Mouse (Mus musculus): ENCODE data around the gene Ostc. TPM values are rescaled to one million over a fixed set of nuclear protein-coding genes. Genes with fewer than 3 reads are reported as not detected.

Gene Ostc
- polyA plus RNA-seq, 3 experiments from 2014 or later = 188 to 262 (median 188) TPM

DNA sequence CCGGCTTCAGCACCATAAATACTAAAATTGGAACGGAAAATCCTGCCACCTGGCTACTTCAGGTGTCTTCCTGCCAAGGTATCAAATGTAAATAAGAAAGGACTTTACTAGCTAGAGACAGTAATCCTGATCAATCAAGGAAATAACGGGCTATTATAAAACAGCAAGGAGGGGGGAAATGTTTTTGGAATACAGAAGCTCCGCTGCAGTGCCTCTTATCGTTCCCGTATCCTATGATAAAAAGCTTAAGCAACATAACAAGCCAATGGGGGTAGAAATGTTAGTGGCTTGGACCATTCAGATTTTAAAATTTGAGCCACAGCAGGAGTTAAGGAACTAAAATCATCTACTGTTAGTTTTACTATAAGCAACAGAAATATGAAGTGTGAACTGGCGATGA is 859 bp upstream of the Ostc start:
- no peak for ATAC-seq

DNA sequence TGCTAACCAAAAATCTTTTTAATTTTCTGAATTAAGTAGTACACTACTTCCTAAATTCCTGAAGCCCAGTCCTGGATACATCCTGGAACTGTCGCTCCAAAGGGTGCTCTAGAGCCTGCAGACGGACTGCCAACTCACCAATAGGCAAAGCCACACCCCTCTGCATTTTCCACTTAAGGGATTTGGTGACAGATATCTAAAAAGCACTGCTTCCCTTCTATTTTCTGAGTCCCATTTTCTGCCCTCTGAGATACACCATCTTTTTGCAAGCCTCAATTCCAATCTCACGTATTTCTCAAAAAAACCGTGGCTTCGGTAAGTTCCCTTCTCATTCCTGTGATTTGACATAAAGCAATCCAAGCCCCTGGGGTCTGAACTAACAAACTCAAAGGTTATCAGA is 715 bp downstream of the Ostc start:
- no peak for ATAC-seq

DNA sequence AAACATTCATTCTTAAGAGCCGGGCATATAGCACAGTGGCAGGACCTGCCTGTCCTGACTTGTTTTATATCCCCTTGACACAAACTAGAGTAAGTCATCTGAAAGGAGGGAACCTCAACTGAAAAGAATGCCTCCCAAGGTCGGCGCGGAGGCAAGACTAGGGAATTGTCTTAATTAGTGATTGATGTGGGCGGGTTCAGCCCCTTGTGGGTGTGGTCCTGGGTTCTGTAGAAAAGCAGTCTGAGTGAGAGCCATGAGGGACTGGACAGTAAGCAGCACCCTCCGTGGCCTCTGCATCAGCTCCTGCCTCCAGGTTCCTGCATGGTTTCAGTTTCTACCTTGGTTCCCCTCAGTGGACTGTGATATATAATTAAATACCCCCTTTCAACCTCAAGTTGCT is 7.0 kb downstream of the Ostc start:
- ATAC-seq = no peak

DNA sequence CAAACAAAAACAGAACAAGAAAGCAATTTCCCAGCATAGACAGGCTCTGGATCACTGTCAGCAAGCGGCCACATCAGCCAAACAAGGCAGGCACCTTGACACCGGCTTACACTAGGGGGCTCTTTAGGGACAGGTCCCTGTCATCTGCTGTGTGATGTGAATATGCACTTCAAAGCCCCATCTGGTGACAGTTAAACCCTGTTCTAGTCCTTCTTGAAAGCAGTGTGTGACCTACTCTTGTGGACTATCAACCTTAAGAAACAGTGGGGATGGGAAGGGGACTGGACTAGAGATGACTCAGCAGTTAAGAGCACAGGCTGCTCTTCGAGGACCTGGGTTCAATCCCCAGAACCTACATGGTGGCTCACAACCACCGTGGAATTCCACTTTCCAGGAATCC is 11.6 kb downstream of the Ostc start:
- no peak for ATAC-seq

DNA sequence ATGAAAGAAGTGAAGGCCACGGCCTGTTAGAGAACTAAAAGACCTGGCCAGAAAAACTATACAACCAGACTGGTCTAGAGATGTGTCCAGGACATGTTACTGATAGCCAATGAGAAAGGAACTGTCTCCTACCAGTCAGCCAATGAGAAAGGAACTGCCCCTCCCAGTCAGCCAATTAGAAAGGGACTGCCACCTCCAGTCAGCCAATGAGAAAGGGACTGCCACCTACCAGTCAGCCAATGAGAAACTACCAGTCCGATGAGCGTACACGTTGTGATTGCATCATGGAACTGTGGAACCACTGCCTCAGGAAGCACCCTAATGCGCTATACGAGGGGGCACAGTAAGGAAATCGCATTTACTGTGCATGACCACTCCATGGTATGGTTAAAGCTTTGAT is 14.5 kb downstream of the Ostc start:
- ATAC-seq = no peak

DNA sequence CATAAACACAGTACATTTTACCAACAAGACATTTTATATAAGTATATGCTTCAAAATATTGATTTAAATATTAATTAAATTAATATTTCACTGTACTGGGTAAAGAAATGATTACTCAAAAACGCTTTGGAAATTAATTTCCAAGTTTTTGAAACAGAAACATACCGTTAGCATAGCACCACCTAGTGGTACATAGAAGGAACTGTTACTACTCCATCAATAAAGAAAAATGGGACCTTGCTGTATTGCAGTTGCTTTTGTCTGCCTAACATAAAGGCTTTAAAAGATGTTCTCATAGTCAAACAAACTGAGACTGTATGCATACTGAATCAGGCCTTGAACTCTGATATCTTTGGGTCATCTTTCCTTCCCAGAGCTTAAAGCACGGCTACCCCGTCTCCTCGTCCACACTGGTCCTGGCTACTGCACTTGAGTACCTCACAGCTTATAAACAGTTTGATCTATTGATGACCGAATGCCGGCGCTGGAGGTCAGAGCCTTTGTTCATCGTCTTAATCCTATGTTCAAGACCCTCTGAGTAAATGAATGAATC is 15.1 kb downstream of the Ostc start:
- no peak for ATAC-seq

DNA sequence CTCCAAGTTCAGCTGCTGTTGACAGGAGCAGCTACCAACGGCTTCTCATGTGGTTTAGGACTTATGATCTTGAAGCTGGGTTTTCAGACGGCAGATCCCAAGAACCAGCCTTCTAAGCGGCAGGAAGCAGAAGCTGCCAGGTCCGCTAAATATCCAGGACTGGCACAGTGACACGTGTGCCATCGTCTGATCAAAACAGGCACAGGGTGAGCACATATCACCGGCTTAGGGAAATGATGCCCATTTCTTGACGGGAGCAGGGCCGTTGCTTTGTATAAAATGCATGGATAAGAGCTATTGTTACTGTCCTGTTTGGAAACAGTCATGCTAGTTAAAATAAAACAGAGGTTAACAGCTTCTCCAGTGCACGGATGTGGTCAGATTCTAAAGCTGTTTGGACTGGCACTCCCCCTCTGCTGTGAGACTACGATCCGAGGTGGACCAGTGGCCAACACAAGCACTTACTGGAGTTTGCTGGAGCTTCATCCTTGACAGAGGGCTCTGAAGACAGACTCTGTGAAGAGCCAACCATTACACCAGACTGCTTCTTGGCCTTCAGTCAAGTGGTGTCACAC is 17.6 kb downstream of the Ostc start:
- ATAC-seq = peak; percentile 46

DNA sequence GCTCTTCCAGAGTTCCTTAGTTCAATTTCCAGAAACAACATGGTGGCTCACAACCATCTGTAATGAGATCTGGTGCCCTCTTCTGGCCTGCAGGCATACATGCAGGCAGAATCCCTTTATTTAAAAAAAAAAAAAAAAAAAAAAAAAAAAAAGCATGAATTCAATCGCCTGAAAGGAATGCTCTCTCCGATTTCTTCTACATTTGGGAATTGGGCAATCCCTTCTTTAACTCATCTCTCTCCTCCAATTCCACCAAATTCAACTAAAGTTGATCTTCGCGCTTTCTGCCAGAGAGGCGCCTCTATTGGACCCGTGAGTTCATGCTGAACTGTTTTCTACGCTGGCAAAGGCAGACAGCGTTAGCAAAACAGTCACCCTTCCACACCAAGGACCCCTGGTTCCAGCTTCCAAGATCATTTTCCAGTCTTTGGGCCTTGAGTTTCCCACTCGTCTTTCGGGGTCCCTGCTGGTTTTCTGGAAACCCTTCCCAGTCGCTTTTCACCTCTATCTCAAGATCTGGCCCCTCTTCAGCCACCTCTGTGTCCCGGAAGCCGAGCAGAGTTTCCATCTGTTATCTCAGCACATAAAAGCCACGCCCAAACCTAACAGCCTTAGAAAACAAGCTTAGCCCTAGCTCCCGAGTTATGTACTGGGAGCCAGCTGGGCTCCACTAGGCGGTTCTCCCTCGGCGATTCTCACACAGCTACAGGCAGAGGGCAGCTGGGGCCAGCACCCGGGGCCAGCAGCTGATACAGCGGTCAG is 18.2 kb downstream of the Ostc start:
- ATAC-seq = peak; percentile 92

DNA sequence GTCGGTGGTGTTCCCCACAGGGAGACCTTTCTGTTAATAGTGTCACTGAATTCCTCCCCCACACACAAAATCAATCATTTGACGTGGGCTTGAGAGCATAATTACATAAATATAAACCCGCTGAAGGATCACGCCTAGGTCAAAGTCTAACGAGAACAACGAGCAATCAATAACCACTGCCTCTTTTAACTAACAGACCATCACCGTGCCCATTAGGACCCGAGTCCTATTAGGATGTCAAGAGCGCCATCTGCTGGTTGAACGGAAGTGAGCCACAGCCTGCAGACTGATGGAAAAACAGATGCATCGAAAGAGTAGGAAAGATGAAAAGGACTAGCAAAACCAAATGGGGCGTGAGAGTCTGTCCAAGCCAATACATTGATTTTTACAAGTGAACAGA is 19.6 kb downstream of the Ostc start:
- ATAC-seq = no peak

DNA sequence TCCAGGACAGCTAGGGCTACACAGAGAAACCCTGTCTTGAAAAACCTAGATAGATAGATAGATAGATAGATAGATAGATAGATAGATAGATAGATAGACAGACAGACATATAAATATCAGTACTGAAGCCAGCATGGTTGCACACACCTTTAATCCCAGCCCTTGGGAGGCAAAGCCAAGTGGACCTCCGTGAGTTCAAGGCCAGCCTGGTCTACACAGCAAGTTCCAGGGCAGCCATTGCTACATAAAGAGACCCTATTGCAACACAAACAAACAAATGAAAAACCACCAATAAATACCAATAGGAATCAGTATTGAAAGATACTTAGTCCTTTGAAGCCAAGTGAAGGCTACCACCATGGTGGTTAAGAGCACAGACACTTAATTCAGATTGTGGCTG is 22.2 kb downstream of the Ostc start:
- ATAC-seq = no peak

DNA sequence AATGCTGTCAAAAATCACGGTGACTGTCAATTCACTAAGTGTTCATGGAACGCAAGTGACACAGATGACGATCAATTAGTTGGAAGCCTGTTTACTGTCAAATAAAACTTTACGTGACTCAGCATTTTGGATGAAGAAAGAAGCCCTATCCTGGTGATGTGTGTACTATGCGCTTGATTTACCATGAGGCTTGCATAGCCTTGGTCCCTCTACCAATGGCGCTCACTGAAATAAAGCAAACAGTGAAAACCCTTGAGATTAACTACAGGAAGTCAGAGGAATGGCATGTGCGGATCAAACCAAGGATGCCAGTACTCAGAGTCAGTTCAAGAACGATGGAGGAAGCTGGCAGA is 24.3 kb downstream of the Ostc start:
- ATAC-seq = no peak

DNA sequence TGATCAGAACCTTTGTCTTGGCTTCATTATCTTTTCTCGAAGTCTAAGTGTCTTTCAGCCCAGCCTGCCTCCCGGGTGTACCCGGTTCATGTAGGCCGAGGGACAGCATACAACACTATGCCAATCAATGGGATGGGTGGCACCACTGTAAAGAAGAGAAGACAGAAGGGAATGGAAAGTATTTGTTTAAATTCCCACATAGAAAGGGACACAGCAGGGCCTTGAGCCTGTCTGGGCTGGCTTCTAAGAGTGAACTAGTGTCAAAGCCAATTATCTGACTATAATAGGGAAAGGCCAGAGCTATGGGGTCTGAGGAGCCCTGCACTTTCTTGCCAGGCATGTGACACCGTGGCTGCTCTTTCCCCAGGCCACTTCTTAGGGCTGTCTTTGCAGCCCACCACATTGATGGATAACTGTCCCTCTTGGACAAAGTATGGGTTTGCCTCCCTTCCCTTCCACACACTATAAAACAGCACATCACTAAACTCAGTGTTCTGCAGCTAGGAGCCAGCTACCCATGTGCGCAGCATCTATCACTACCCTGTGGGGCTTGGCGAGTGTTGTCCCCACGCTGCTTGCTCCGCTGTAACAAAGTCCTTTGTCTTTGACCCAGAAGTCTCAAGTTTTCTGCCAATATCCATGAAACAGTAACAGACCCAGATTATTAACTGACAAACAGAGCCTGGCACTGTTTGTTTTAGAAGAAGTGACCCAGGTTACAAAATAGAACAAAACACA is 24.8 kb downstream of the Ostc start:
- no peak for ATAC-seq

DNA sequence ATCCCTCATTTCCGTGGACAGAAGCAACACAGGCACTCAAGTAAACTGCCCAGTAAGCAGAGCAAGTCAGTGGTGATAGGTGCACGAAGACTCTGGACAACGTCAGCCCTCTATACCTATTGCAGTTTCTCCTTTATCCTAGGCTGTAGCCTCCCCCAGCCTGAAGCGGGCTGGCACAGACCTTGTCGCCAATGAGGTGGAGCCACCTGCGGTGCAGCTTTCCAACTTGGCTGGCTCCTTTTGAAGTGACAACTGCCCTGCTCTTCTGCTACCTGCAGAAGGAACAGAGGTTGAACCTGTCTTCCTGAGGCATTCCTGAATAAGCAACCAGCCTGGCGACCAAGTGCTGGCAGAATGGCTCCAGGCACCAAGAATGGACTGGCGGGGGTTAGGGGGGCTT is 25.4 kb downstream of the Ostc start:
- ATAC-seq = no peak

DNA sequence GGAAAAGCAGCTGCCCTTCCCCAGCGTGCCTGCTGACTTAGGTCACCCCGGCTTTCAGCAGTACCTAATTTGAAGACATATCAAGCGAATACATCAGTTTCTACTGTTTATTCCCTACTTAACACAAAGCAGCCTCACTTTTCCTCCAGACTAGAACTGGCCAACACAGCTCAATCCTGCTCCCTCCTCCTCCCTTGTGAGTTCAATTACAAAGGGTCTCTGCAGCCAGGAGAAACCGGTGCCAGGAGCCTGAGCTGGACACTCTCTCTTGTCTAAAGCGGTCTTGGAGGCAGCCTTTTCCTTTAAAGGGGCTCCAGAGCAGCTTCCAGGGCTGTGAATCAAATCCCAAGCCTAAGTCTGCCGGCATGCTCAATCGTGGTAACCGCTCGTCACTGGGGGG is 27.1 kb downstream of the Ostc start:
- ATAC-seq = no peak

DNA sequence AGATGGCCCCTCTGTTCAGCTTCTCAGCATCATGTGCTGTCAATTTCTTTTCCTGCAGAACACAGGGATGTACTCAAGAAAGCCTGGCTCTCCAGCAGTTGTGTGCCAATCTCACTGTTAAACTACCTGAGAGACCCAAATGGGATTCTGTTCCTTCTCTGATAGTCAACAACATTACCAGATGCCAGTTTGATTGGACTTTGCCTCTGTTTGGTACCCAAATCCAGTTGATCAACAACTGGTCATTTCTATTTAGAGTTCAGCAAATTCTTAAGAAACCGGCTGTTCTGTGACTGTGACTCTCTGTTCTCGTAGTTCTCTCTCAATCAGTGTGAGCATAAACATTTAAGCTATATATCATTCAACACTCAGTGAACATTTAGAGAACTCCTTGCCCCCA is 28.0 kb downstream of the Ostc start:
- no peak for ATAC-seq

DNA sequence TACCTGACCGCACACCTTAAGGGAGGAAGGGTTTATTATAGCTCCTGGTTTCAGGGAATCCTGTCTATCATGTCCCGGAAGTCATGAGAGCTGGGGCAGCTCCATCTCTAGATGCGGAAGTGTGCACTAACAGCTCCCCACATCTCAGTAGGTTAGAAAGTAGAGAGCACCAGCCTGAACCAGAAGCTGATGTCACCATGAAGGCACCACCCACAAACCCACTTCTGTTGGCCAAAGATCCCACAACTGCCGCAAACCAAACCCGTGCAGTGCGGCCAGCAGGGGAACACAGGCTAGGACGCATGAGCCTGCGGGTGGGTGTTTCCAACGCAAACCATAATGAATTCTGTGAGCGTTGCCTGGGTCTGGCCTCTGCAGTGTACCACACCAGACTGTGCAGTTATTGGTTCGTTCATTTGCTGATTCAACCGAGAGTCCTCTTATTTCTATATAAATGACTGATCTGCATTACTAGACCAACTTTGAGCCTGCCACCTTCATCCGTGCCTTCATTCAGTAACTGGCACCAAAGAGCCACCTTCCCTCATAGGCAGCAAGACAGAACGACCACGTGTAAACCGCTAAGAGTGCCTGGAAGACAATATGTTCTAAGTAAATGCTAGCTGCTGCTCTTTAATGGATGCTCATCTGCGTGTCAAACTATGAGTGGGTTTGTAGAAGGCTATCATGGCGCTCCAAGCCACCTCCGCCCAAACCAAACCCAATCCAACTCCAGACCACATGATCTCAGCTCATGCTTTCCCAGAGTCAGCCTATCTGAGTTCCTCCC is 31.4 kb downstream of the Ostc start:
- ATAC-seq = no peak

DNA sequence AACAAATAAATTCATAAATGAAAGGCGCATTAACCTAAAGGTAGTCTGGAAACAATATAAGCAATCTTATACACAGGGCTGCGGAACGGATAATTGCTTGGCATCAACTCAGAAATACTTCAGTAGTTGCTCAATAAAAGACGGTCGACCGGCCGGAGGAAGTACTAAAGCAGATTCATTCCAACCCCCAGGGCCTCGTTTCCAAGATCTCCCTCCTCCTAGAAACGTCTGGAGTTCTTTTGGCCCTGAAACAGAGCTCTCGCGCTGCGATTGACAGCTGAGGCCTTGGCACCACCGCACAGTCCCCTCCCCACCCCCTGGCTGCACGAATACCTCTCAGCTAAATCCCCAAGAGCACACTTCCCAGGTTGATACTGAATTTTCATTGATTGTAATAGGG is 38.0 kb downstream of the Ostc start:
- ATAC-seq = no peak

DNA sequence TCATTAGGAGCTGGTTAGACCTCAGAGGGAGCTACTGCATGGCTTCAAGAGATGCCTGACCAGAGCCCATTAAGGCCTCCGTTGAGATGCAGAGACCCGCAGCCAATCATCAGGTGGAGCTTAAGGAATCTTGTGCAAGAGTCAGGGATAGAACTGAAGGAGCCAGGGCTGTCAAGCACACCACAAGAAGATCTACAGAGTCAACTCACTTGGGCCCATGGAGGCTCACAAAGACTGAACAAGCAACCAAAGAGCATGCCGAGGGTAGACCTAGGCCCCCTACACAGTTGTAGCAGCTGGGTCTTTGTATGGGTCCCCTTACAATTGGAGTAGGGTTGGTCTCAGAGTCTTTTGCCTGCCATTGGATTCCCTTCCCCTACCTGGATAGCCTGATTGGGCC is 46.7 kb downstream of the Ostc start:
- ATAC-seq = no peak

DNA sequence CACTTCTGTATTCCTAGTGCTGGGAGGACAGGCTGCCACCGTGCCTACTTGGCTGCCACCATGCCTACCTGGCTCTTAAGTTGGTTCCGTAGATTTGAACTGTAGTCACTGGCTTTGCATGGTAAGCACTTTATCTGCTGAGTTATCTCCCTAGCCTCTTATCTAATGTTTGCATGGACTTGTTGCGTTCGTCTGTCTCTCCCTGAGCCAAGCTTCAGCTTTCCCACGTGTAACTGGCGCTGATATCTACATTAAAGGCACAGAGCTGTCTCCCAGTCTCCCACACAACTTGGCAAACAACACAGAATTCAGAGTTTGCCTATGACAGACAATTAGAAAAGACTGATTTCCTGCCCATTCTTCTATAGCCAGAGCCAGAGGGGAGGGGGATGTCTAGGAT is 48.6 kb downstream of the Ostc start:
- ATAC-seq = no peak

DNA sequence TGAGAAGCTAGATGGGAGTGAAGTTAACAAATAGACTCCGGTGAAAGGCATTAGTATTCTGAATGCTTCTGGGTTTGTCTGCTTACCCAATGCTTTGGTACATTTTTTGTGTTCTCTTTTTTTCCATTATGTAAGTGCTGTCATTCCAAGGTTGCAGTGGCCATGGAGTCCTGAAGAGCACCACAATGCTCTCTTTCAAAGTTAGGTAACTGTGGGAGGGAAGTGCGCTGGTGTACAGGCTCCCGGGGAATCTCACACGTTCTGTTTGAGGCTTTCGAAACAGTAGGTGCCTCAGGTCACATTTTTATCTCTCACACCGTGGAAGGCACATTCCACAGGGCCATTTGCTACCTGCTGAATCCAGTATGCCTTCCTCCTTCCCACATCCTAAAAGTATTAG is 59.7 kb downstream of the Ostc start:
- no peak for ATAC-seq

DNA sequence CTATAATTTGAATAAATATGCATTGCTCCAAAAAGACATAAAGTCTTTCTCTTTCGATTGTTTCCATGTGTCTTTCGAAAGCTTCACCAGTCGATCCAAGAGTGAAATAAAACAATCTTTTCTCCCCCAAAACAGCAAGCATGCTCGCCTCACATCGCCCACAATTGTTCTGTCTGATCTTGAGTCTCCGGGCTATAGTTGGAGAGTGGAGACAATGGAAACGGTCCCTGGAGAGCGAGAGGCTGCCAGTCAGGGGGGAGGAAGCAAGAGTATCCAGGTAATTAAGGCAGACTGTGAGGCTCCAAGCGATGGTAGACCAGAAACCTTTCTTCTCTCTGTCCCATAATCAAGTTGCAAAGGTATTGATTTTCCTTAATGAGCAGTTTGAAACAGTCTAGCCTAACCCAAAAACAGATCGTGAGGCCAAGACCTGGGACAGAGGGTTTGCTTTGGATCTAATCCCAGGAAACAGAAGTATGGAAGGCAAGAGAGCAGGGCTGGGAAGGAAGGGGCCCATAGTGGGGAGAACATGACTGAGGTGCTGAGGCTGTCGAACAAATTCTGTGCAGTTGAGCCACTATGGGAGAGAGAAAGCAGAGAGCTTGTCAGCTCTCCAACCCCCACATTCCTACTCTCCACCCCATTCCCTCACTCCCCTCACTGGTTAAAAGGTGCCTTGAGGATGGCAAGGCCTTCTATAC is 63.0 kb downstream of the Ostc start:
- no peak for ATAC-seq

Measured in inflammation-experienced regulatory T-cells, adult 6 months (primary cell).